Mouse (Mus musculus): ENCODE data around the gene Mall. TPM values are rescaled to one million over a fixed set of nuclear protein-coding genes. Genes with fewer than 3 reads are reported as not detected.

Mall gene
- polyA plus RNA-seq (2016; fragmentation: Nextera tagmentation; extraction: Ambion mirVana), result 0.96 and 1.0 TPM in 2 replicates

- Histone ChIP-seq H3K4me3 (peak within 1 kb of the TSS; percentile 49), H3K27ac (replicated peaks) (no peak within 1 kb of the TSS), H3K36me3 (replicated peaks) (no peaks in the 10 kb centered on the region), H3K4me1 (peaks cover 22% of the 10 kb centered on the region), H3K27me3 (replicated peaks; ENCODE audit: low read depth, poor library complexity, severe bottlenecking) (peaks cover 33% of the 10 kb centered on the region), H3K9me3 (no peaks in the 10 kb centered on the region)
- DNase-seq (ENCODE audit: low spot score), result peak; percentile 46
- under 1% methylated on average over 26 of the region's 26 CpGs for WGBS
Observed at GRCm38 (mm10) chr2:127729671-127730070, at the start of gene Mall. TSS of gene Mall (minus strand) at chr2:127729932.

GRCm38 (mm10) chr2:127778451-127778850 is 48.7 kb upstream of the Mall start:
- peaks cover 43% of the 10 kb centered on the region for H3K36me3 ChIP-seq (replicated peaks)
- H3K27ac ChIP-seq (replicated peaks), result no peak overlapping the region
- no peak for DNase-seq (ENCODE audit: low spot score)
- H3K9me3 ChIP-seq, result no peaks in the 10 kb centered on the region
- H3K27me3 ChIP-seq (replicated peaks; ENCODE audit: low read depth, poor library complexity, severe bottlenecking), result no peaks in the 10 kb centered on the region
- 81% methylated on average over 5 of the region's 5 CpGs for WGBS
- no peak overlapping the region for H3K4me3 ChIP-seq
- peaks cover 8% of the 10 kb centered on the region for H3K4me1 ChIP-seq

GRCm38 (mm10) chr2:127775013-127775412 is 45.3 kb upstream of the Mall start:
- Histone ChIP-seq H3K27ac (replicated peaks) (no peak overlapping the region), H3K4me3 (no peak overlapping the region), H3K9me3 (no peaks in the 10 kb centered on the region), H3K27me3 (replicated peaks; ENCODE audit: low read depth, poor library complexity, severe bottlenecking) (no peaks in the 10 kb centered on the region), H3K4me1 (peaks cover 8% of the 10 kb centered on the region), H3K36me3 (replicated peaks) (peaks cover 70% of the 10 kb centered on the region)
- DNase-seq (ENCODE audit: low spot score), result no peak
- 83% methylated on average over 3 of the region's 3 CpGs for whole genome bisulfite sequencing

- DNase-seq (ENCODE audit: low spot score), result no peak
- H3K4me1 ChIP-seq, result peaks cover 8% of the 10 kb centered on the region
- peaks cover 72% of the 10 kb centered on the region for H3K36me3 ChIP-seq (replicated peaks)
- no peaks in the 10 kb centered on the region for H3K27me3 ChIP-seq (replicated peaks; ENCODE audit: low read depth, poor library complexity, severe bottlenecking)
- no peaks in the 10 kb centered on the region for H3K9me3 ChIP-seq
- no peak overlapping the region for H3K4me3 ChIP-seq
- WGBS, result 19% methylated on average over 1 of the region's 1 CpGs
- H3K27ac ChIP-seq (replicated peaks), result no peak overlapping the region
Observed at GRCm38 (mm10) chr2:127774578-127774941, 44.8 kb upstream of the Mall start.

GRCm38 (mm10) chr2:127773938-127774577 is 44.3 kb upstream of the Mall start:
- H3K27me3 ChIP-seq (replicated peaks; ENCODE audit: low read depth, poor library complexity, severe bottlenecking), result no peaks in the 10 kb centered on the region
- H3K4me3 ChIP-seq, result 0 out of 2 replicates have a peak overlapping the region, but pooled peaks have one; percentile 15
- no peaks in the 10 kb centered on the region for H3K9me3 ChIP-seq
- 44% methylated on average over 15 of the region's 15 CpGs for WGBS
- peaks cover 8% of the 10 kb centered on the region for H3K4me1 ChIP-seq
- H3K36me3 ChIP-seq (replicated peaks), result peaks cover 72% of the 10 kb centered on the region
- peak overlapping the region; percentile 72 for H3K27ac ChIP-seq (replicated peaks)
- DNase-seq (ENCODE audit: low spot score), result peak; percentile 13

DNA sequence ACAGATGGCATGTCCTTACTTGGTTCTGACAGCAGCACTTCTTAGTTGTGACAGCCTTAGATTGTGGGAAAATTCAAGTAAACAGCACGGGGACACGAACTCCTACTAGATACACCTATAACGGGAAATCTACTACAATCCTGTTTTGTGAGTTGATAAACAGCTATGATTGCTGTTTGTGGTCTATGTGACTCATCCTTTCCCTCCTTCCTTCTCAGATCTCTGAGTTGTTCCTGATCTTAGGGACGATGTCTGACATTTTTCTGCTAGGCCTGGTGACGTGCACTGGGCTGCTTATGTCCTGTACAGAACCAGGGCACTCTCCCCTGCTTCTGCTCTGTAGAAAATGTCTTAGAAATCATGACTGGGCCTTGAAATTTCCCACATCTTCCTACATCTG is 31.9 kb upstream of the Mall start:
- no peak for DNase-seq (ENCODE audit: low spot score)
- Histone ChIP-seq H3K4me1 (peaks cover 4% of the 10 kb centered on the region; the same call in 1 of the 2 replicates), H3K9me3 (no peaks in the 10 kb centered on the region), H3K36me3 (replicated peaks) (peaks cover 82% of the 10 kb centered on the region), H3K4me3 (no peak overlapping the region), H3K27ac (replicated peaks) (no peak overlapping the region), H3K27me3 (replicated peaks; ENCODE audit: low read depth, poor library complexity, severe bottlenecking) (no peaks in the 10 kb centered on the region)
- WGBS, result 89% methylated on average over 5 of the region's 5 CpGs

DNA sequence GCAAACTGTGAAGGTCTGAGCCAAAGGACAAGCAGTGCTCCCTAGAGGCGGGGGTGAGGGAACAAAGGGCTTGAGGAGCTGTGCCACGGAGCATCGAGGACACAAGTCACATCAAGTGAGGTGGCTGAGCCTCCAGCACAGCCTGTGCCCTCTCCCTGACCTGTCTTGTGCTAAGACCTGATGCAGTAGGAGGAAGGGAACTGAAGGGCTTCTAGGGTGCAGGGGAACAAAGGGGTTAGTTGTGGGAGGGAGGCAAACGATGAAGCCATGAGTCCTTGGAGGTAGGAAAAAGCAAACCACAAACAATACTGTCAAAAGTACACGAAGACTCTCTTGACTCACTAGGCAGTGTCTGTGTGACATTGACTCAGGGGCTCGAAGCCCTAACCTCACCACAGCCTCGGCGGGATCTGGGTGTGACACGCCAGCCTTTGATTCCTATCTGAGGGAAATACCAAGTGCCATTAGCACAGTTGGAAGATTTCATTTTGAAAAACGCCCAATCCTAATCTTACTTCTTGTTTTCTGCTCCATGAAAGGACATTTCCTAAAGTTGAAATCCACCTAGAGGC is 30.8 kb upstream of the Mall start:
- Histone ChIP-seq H3K4me1 (peaks cover 4% of the 10 kb centered on the region; the same call in 1 of the 2 replicates), H3K4me3 (no peak overlapping the region), H3K36me3 (replicated peaks) (peaks cover 81% of the 10 kb centered on the region), H3K27ac (replicated peaks) (no peak overlapping the region), H3K27me3 (replicated peaks; ENCODE audit: low read depth, poor library complexity, severe bottlenecking) (no peaks in the 10 kb centered on the region), H3K9me3 (no peaks in the 10 kb centered on the region)
- 72% methylated on average over 10 of the region's 10 CpGs for WGBS
- no peak for DNase-seq (ENCODE audit: low spot score)

DNA sequence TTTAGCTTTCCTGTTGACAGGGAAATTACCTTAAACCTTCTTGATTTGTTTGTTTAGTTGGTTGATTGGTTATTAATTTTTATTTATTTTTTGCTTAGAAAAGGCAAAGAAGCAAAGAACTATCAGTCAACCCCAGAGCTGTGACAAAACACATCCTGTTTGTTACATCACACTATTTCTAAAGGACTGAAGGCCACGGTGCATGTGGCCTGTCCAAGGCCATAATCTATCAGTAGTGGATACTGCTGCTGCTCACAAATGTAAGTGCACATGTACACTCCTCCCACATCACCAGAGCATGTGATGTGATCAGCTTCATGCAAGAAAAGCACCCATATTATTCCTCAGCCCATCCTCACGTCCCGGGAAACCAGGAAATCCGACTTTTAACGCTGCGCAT is 30.3 kb upstream of the Mall start:
- H3K36me3 ChIP-seq (replicated peaks), result peaks cover 81% of the 10 kb centered on the region
- no peak overlapping the region for H3K27ac ChIP-seq (replicated peaks)
- no peak for DNase-seq (ENCODE audit: low spot score)
- H3K9me3 ChIP-seq, result no peaks in the 10 kb centered on the region
- peaks cover 4% of the 10 kb centered on the region; the same call in 1 of the 2 replicates for H3K4me1 ChIP-seq
- H3K27me3 ChIP-seq (replicated peaks; ENCODE audit: low read depth, poor library complexity, severe bottlenecking), result no peaks in the 10 kb centered on the region
- WGBS, result 91% methylated on average over 6 of the region's 6 CpGs
- H3K4me3 ChIP-seq, result no peak overlapping the region

DNA sequence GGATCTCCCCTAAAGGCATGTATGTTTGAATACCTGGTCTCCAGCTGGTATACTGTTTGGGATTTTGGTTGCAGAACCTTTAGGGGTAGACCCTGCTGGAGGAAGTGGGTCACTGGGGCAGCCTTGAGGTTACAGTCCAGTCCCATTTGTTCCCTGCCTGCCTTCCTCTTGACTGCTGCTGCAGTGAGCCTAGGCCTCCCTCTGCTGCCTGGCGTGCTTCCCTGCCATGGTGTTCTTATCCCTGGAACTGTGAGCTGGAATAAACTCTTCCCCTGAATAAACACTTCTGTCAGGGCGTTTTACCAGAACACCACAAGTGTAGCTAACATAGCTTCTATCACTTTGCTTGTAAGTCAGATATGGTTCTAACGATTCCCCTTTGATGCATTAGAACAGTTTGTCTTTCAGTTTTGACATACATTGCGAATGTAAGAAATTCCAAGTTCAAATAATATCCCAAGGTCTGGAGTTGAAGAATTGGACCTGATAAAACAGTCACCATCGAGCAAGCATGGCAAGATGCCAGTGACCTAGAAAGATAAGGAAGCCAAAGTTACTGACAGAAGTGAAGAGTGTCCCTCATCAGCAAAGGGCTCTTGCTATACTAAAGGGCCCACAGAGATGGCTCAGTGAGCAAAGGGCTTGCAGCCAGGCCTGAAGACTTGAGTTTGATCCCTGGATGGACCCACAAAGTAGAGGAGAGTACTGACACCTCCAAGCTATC is 29.6 kb upstream of the Mall start:
- Histone ChIP-seq H3K36me3 (replicated peaks) (peaks cover 80% of the 10 kb centered on the region), H3K27me3 (replicated peaks; ENCODE audit: low read depth, poor library complexity, severe bottlenecking) (no peaks in the 10 kb centered on the region), H3K4me1 (peaks cover 4% of the 10 kb centered on the region; the same call in 1 of the 2 replicates), H3K9me3 (no peaks in the 10 kb centered on the region), H3K27ac (replicated peaks) (no peak overlapping the region), H3K4me3 (no peak overlapping the region)
- WGBS, result 88% methylated on average over 5 of the region's 5 CpGs
- no peak for DNase-seq (ENCODE audit: low spot score)

DNA sequence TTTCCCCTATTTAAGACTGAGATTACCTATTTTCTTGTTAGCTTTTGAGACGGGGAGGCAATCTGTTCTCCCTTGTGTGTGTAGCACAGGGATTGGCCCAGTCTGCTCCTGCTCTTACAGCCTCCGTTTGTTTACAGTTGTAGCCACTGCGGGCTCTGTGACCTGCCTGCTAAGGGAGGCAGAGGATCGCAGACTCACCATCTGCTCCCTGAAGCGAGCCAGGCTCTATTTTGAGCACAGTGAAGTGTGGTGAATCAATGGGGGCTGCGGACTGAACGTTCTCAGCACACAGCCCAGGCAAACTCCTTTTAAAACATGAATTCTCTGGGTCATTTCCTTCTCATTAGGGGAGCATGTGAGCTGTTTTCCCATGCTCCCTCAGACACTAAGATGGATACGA is 27.4 kb upstream of the Mall start:
- 44% methylated on average over 8 of the region's 8 CpGs for WGBS
- Histone ChIP-seq H3K27ac (replicated peaks) (no peak overlapping the region), H3K36me3 (replicated peaks) (peaks cover 69% of the 10 kb centered on the region), H3K4me3 (no peak overlapping the region), H3K4me1 (peaks cover 4% of the 10 kb centered on the region; the same call in 1 of the 2 replicates), H3K27me3 (replicated peaks; ENCODE audit: low read depth, poor library complexity, severe bottlenecking) (no peaks in the 10 kb centered on the region), H3K9me3 (no peaks in the 10 kb centered on the region)
- no peak for DNase-seq (ENCODE audit: low spot score)

DNA sequence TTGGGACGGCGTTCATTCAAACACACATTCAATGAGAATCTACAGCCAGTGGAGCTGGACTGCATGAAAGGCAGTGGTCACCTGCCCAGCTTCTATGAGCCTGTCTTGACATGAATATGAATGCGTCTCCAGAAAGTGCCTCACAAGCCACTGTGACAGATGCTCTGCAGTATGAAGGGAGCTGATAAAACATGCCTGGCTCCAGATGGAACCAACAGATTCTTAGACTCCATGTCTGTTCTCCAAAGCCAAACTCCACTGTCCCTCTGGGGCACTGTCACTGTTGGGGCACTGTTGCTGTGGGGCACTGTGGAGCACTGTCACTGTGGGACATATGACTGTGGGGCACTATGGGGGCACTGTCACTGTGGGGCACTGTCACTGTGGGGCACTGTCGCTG is 24.4 kb upstream of the Mall start:
- Histone ChIP-seq H3K4me1 (peaks cover 4% of the 10 kb centered on the region; the same call in 1 of the 2 replicates), H3K4me3 (no peak overlapping the region), H3K9me3 (no peaks in the 10 kb centered on the region), H3K27ac (replicated peaks) (no peak overlapping the region), H3K36me3 (replicated peaks) (peaks cover 40% of the 10 kb centered on the region), H3K27me3 (replicated peaks; ENCODE audit: low read depth, poor library complexity, severe bottlenecking) (no peaks in the 10 kb centered on the region)
- no peak for DNase-seq (ENCODE audit: low spot score)
- 92% methylated on average over 4 of the region's 4 CpGs for WGBS

- H3K9me3 ChIP-seq, result no peaks in the 10 kb centered on the region
- H3K4me1 ChIP-seq, result peaks cover 2% of the 10 kb centered on the region; the same call in 1 of the 2 replicates
- H3K36me3 ChIP-seq (replicated peaks), result peaks cover 27% of the 10 kb centered on the region
- WGBS, result 81% methylated on average over 11 of the region's 11 CpGs
- no peaks in the 10 kb centered on the region for H3K27me3 ChIP-seq (replicated peaks; ENCODE audit: low read depth, poor library complexity, severe bottlenecking)
- DNase-seq (ENCODE audit: low spot score), result no peak
- no peak overlapping the region for H3K27ac ChIP-seq (replicated peaks)
- no peak overlapping the region for H3K4me3 ChIP-seq
Observed at GRCm38 (mm10) chr2:127751849-127752610, 22.3 kb upstream of the Mall start.

Data from embryonic facial prominence, embryonic 10.5 days (tissue).